Mouse (Mus musculus) layer of hippocampus, adult 2 months (tissue): ENCODE data around the gene Tor2a. TPM values are rescaled to one million over a fixed set of nuclear protein-coding genes. Genes with fewer than 3 reads are reported as not detected.

ENCODE experiments used
- DNase-seq, 2 experiments: peaks; one replicate each; pipeline ENCODE4 v3.0.0; 2022; ENCODE audit warnings: low spot score in 2 of 2
- H3K27ac ChIP-seq: fragments of 200-600 bp; 2 replicates; pipeline ENCODE4 v1.8.1; 2022
- H3K4me3 ChIP-seq: fragments of 200-600 bp; 2 replicates; pipeline ENCODE4 v1.8.1; 2022; ENCODE audit warnings: mild to moderate bottlenecking
- CTCF ChIP-seq: fragments of 200-600 bp; conservative IDR thresholded peaks from 2 replicates; pipeline ENCODE4 v1.8.1; 2022; ENCODE audit warnings: antibody characterized with exemption, mild to moderate bottlenecking, moderate library complexity
- total RNA-seq, 2 experiments: library from RNA; stranded (reverse); gene quantifications; 2 replicates each; pipeline ENCODE4 v1.2.3; 2021

Tor2a gene
- total RNA-seq, 2 experiments from 2014 or later = 30.3 to 32.3 TPM

DNA sequence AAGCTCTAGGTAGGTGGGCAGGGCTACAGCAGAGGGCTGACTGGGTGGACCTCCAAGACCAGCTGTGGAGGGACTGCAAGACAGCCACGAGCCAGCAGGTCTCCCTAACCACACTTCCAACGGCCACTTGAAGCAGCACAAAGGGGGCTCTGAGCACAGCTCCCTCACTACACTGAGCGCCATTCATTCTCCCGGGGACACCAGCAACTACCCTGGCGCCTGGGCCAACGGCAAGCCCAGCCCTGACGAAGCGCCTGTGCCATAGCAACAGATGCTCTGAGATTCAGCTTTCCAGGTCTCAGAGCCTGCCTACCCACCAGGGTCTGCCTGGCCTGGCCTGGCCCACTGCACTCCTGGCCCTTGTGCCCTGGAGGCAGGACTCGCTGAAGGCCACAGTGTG, 38.3 kb upstream of the Tor2a start:
- H3K4me3 ChIP-seq = no peak overlapping the region
- H3K27ac ChIP-seq = no peak overlapping the region
- DNase-seq = peak in 1 of 2 experiments; percentile 45
- 0 out of 2 replicates have a peak, but pooled peaks have one; percentile 4 for TF ChIP-seq CTCF

DNA sequence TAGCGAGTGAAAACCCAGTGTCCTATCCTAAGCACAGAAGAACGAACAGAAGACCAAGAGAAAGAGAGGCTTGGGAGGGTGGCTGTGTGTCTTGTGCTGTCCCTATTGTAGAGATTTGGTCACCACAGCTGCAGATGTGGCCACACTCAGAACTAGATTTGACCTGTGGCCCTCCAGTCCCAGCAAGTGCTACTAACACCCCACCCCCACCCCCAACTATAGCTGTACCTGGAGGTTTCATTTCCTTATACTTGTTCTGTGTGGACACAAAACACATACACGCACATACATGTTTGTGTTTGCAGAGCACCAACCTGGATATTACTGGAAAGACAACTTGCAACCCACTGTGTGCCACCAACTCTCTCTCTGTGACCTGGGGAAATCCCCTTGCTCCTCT, 37.0 kb upstream of the Tor2a start:
- no peak for TF ChIP-seq CTCF
- H3K4me3 ChIP-seq = no peak overlapping the region

GRCm38 (mm10) chr2:32720681-32721229, 36.3 kb upstream of the Tor2a start, which contains the start of gene Sh2d3c:
Gene Sh2d3c (plus strand): TSS chr2:32721055.
- Histone ChIP-seq H3K27ac (peak within 1 kb of the TSS; percentile 18; the same call in 1 of the 2 replicates), H3K4me3 (no peak within 1 kb of the TSS)
- TF ChIP-seq CTCF = no peak
- no peak for DNase-seq

More for the DNA sequence above, 37.0 kb upstream of the Tor2a start:
- H3K27ac ChIP-seq = no peak overlapping the region
- no peak for DNase-seq

- Histone ChIP-seq H3K27ac (no peak overlapping the region), H3K4me3 (no peak overlapping the region)
- no peak for DNase-seq
- no peak for TF ChIP-seq CTCF
These were observed 35.0 kb upstream of the Tor2a start for GRCm38 (mm10) chr2:32722046-32722445.

DNA sequence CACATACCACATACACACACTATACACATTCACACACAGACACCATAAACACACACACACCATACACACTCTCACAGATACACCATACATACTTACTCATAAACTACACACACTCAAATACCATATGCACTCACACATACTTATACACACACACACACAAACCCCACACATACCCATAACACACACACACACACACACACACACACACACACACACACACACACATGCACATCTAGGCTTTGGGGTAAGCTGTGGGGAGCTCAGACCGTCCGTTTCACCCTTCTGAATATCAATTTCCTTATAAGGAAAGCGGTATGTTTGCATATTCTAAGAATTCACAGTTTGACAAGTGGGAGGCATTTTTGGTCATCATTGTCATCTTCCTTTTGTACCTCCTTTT, 34.5 kb upstream of the Tor2a start:
- H3K4me3 ChIP-seq = no peak overlapping the region
- no peak for TF ChIP-seq CTCF
- no peak for DNase-seq
- no peak overlapping the region for H3K27ac ChIP-seq

- TF ChIP-seq CTCF = no peak
- Histone ChIP-seq H3K27ac (no peak overlapping the region), H3K4me3 (no peak overlapping the region)
- DNase-seq = no peak
These were observed 32.9 kb upstream of the Tor2a start for GRCm38 (mm10) chr2:32724149-32724548.

DNA sequence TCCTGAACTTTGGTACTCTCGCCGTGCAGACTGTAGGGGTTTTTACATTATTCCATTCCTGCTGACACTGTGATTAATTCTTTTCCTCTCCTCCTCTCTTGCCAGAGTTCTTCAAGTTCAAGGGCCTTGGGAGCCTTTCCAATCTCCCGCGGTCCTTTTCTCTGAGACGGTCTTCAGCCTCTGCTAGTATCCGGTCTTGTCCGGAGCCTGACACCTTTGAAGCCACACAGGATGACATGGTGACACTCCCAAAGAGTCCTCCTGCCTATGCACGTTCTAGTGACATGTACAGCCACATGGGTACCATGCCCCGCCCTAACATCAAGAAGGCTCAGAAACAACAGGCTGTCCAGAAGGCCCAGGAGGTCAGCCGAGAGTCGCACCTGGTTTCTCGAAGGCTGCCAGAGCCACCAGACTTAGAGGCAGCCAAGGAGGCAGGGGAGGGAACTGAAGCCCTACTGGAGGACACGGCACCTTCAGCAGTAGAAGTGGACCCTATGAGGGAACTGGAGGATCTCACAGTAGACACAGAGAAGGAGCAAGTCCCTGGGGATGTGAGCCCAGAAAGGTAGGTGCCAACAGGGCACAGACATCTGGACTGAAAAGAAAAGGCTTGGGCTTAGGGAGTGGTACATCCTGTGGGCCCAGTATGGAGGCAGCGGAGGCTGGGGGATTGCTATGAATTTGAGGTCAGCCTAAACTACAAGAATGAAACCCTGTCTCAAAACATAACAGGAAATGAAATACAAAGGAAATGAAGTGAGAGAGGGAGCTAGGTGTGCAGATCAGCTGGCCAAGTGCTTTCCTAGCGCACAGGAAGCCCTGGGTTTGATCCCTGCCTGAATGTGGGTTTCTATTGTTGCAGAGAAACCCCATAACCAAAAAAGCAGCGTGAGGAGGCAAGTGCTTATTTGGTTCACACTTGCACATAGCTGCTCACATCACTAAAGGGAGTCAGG, 31.9 kb upstream of the Tor2a start:
- no peak overlapping the region for H3K27ac ChIP-seq
- no peak overlapping the region for H3K4me3 ChIP-seq
- no peak for TF ChIP-seq CTCF
- no peak for DNase-seq

DNA sequence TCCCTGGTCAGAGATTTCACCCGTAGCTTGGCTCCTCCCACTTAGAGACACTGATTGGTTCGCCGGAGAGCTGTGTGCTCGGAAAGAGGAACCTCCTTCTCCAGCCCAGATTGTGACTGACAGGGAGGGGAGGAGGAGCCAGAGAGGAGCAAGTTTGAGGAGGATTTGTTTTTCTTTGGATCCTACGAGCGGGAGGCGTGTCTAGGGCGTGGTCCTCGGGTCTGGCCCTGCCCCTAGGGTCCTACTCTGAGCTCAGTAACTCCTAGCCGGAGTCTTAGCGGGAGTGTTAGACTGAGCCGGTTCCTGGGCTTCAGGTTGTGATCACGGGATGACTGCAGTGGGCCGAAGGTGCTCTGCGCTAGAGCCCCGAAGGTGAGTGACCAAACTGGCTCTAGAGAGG, 29.6 kb upstream of the Tor2a start:
- Histone ChIP-seq H3K27ac (peak overlapping the region; percentile 60; the same call in 1 of the 2 replicates), H3K4me3 (peak overlapping the region; percentile 51)
- no peak for TF ChIP-seq CTCF
- DNase-seq = peak; percentile 83 to 92

GRCm38 (mm10) chr2:32728463-32728862, 28.6 kb upstream of the Tor2a start:
- no peak for TF ChIP-seq CTCF
- H3K4me3 ChIP-seq = peak overlapping the region; percentile 51
- peak overlapping the region; percentile 60; the same call in 1 of the 2 replicates for H3K27ac ChIP-seq
- no peak for DNase-seq

GRCm38 (mm10) chr2:32729547-32729946, 27.5 kb upstream of the Tor2a start:
- no peak overlapping the region; the same call in 1 of the 2 replicates for H3K4me3 ChIP-seq
- DNase-seq = no peak
- TF ChIP-seq CTCF = no peak
- no peak overlapping the region for H3K27ac ChIP-seq

- no peak overlapping the region for H3K4me3 ChIP-seq
- no peak for TF ChIP-seq CTCF
- DNase-seq = no peak
- no peak overlapping the region for H3K27ac ChIP-seq
These were observed 26.2 kb upstream of the Tor2a start for GRCm38 (mm10) chr2:32730854-32731253.

GRCm38 (mm10) chr2:32731911-32732310, 25.1 kb upstream of the Tor2a start:
- no peak for DNase-seq
- Histone ChIP-seq H3K4me3 (no peak overlapping the region), H3K27ac (no peak overlapping the region)
- no peak for TF ChIP-seq CTCF

- TF ChIP-seq CTCF = no peak
- DNase-seq = no peak
- no peak overlapping the region for H3K4me3 ChIP-seq
- no peak overlapping the region for H3K27ac ChIP-seq
These were observed 24.3 kb upstream of the Tor2a start for GRCm38 (mm10) chr2:32732695-32733094.
